Mouse (Mus musculus): ENCODE data around the gene H60b. TPM values are rescaled to one million over a fixed set of nuclear protein-coding genes. Genes with fewer than 3 reads are reported as not detected.
"Not testable (repeated sequence)": the region's sequence is repeated elsewhere in the genome, so short reads cannot be mapped to it uniquely, and the experiment has no call there.

The H60b gene
- total RNA-seq, 4 experiments from 2014 or later, result 0.37 to 0.59 (median 0.55) TPM; not detected in 1

DNA sequence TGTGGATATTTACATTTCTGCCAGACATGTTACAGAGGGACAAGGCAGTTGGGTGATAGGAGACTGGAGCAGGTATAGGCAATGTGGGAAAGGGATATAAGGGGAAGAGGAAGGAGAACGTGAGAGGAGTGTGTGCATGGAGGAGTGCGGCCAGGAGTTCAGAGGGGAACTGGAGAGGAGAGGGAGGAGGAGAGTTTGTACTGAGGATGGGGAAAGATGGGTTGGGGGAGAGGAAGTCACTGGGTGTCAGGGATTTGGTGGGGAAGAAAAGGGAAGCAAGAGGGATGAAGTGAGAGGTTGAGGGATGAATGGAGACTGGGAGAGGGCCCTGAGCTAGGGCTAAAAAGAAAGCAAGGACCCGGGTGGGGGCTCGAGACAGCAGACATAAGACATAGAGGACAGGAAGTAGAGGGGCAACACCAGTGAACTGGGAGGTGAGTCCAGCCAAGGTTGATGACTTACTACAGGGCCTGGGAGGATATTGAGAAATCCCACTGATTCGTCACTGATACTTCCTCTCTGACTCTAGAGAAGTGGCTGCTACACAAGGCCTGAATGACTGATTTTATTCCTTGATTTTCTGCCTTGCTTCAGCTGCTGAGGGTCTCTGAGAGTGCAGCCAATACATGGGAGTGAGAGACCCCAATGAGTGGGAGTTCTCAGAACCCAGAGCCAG, 7.1 kb downstream of the H60b start:
- not testable (repeated sequence) for DNase-seq (ENCODE audit: low spot score in 2 of 2)

DNA sequence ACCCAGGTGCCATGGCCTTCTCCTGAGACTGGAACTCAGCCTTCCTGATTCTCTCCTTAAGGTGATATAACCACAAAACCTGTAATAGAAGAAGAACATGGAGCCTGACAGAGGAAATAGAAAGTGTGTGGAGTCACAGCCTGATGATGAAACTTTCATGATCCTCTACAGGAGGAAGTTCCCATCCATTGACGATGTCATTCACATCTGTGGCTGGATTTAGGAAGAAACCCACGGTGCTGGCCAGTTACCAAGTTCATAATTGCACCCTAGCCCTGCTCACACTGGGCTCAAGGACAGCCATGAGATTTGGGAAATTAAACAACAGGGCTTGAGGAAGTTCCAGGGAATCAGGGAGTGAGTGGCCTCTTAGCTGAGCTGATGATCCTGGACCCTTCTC, 7.6 kb downstream of the H60b start:
- DNase-seq (ENCODE audit: low spot score in 2 of 2), result not testable (repeated sequence)

DNA sequence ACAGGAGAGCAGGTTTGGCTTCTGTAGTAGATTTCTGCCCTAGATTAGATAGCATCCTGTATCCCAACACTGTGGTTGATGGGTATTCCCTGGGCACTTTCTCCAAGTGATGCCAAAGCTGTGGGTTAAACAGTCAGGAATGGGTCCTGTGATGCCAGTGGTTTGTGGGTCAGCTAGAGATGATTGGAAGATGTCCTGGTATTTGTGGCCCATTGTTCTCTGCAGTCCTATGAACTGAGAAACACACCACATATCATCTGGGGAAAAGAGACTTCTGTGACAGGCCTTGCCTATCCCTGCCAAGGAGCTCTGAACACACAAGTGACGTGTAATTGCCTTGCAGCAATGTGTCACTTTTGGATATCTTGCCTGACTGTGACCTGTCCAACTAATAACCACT, 8.7 kb downstream of the H60b start:
- DNase-seq (ENCODE audit: low spot score in 2 of 2), result not testable (repeated sequence)

DNA sequence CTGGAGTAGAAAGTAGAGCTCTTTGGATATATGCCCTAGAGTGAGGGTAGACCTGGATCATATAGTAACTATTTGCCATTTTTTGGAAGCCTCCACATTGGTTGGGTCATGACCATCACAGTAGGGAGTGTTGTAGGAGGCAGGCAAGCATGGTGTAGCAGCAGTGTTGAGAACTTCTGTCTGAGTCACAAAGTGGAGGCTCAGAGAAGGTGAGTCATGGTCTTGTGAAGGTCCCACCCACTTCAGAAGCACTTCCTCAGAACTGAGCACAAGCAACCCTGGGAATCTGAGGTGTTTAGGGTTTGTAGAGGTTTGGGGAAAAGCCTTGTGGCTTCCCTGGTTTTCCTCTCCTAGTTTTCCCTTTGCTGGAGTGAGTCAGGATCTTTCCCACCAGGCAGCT, 10.7 kb downstream of the H60b start:
- not testable (repeated sequence) for DNase-seq (ENCODE audit: low spot score in 2 of 2)

DNA sequence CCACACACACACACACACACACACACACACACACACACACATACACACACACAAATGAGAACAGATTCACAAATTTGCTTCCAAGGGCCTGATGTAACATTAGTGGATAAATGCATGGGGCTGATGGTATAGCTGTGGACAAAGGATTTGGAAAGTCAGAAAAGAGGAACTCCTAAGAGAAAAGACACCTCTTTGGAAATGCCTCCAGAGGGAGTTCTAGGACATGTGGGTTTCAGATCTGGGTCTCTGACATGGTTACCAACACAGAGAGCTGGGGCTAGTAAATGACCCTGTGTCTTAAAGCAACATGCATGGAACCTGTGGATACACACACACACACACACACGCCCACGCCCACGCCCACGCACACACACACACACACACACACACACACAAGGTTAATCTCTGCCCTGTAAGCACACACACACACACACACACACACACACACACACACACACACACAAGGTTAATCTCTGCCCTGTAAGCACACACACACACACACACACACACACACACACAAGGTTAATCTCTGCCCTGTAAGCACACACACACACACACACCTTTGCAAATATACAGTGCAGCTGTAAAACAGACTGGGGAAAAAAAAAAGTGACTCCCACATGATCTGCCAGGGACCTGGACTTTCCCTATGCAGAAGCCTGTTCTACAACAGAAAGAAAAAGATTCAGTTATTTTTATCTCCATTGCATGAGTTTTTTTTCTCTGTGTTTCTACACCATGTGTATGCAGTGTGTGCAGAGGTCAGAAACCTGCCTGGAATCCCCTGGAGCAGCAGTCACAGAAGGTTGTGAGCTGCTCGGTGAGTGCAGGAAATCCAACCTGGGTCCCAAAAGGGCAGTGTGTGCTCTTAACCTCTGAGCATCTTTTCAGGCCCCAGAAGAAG, 14.3 kb downstream of the H60b start:
- DNase-seq (ENCODE audit: low spot score in 2 of 2), result not testable (repeated sequence)

DNA sequence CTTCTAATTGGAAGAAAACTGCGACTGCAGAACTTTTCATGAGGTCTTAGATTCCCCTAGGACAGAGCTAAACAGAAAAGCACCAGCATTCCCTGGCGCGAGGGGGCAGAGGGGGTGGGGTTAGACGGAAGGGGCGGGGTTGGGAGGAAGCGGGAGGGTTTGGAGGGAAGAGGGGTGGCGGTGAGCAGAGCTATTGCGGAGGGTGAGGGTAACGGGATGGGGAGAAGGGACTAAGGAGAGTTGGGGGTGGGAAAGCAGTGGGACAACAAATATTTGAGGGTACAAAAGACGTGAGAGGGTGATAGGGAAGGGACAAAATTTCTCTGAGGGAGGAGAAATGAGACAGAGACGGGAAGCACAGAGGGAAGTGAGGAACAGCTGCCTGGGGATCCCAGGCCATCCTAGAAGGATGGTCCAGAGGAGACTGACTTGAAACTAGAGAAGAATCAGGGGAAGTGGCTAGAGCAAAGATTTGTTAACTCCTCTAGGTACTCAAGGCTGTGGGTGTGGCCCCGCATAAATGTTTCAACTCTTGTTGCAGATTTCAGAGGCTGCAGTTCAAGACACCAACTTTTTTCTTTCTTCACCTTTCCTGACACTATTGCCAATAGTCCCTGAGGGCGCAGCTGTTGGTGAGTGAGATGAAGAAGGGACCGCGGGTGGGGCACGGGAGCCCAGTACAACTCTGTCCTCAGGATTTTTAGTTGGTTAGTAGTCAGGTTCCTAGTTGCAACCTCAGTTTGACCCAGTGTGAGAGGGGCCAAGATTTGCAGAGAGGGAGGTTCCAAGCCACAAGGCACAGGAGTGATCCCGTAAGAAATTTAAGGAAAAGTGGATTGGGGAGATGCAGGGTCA, 15.2 kb downstream of the H60b start:
- not testable (repeated sequence) for DNase-seq (ENCODE audit: low spot score in 2 of 2)

DNA sequence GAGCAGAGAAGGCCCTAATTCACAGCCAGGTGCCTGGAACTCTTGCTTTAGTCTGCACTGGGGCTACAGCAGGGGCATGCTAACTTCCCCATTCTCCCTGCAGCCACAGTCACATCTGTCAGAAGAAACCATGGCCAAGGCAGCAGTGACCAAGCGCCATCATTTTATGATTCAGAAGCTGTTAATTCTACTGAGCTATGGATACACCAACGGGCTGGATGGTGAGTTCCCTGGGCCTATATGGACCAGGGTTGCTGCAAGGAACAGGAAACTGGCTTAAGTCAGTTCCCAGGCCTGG, 15.8 kb downstream of the H60b start:
- DNase-seq (ENCODE audit: low spot score in 2 of 2), result not testable (repeated sequence)

DNA sequence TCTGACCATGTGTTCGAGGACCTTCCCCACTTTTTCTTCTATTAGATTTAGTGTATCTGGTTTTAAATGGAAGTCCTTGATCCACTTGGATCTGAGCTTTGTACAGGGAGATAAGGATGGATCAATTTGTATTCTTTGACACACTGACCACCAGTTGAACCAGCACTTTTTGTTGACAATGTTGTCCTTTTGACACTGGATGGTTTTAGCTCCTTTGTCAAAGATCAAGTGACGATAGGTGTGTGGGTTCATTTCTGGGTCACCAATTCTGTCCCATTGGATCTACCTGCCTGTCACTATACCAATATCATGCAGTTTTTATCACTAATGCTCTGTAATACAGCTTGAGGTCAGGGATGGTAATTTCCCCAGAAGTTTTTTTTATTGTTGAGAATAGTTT, 18.1 kb downstream of the H60b start:
- DNase-seq (ENCODE audit: low spot score in 2 of 2), result not testable (repeated sequence)

DNA sequence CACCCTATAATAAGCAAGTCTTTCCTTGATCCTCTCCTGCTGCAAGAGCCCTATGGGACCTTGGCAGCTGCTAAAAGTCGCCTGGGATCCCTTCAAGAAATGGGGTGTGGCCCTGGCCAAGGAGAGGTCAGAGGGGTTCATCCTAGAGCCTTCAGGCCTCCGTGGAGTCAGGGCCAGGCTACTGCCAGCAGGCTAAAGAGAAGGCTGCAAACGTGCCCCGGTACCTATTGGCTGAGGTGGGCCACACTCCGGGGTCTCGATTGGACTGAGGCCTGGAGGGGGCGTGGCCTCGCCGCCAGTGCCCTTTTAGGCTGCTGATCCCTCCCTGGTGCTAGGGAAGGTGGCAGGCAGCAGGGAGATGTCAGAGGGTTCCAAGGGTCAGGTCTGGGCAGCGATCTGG, 32.6 kb downstream of the H60b start:
- not testable (repeated sequence) for DNase-seq (ENCODE audit: low spot score in 2 of 2)

DNA sequence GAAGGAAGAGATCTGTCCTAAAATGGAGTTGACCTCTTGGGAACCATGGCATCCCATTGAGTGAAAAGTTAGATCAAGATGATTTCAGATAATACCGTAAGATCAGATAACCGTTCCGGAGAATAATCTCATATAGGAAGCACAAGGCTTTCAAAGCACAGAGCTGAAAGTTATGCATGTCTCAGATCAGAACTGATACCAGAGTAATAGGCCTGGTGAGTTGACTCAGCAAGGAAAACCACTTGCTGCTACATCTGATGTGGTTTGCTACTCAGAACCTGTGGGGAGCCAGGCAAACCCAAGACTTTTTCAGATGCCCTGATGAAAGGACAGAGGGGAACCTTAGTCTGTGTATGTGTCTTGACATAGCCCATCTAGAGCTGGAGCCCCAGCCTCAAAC, 43.0 kb downstream of the H60b start:
- DNase-seq (ENCODE audit: low spot score in 2 of 2), result not testable (repeated sequence)

DNA sequence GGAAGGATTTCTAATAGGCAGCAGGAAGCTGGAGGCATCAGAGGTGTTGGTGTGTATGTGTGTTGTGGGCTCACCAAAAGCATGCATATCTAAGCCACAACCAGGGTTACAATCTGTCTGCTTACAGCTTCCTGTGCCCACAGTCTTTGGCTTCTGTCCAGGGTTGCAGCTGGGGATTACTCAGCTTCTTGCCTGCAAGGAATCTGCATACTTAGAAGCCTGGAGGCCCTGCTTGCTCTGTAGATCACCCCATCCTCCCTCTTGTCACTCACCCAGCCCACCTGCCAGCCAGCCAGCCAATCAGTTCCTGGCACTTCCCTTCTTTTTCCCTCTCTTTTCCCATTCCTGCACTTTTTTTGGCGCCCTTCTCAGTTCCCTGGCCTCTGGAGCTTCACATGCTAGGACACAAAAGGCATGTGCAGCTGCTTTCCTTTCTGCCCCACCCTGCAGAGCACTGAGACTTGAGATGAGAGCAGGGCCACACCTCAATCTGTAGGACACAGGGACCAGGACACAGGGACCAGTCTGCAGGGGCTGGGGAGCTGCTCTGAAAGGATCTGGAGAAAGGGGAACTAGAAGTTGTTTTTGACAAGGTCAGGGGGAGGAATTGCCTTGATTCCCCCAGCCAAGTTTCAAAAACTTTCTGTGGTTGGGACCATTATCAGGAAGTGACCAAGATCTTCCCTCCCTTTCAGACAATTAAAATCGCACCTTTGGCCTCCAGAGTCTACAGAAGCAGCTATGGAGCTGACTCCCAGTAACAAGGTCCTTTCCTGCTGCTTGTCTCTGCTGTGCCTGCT, 44.6 kb downstream of the H60b start:
- DNase-seq (ENCODE audit: low spot score in 2 of 2), result peak in 1 of 2 experiments; percentile 7

DNA sequence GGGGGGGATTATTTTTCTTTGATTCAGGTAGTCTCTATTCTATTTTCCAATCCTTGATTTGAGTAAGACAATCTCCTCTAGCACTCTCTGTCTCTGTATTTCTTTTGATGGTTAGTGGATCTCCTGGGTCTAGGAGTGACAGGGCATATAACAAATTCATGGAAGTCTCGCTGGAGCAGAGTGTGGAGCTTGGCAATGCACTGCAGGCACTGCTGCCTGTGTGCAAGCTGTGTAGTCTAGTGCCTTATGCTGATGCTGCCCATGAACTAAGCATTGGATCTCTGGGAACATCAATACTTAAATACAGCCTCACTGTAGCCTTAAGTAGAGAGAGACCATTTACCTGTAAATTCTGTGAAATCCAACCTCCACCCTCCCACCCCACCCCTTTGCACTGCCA, 48.1 kb downstream of the H60b start:
- DNase-seq (ENCODE audit: low spot score in 2 of 2), result not testable (repeated sequence)

DNA sequence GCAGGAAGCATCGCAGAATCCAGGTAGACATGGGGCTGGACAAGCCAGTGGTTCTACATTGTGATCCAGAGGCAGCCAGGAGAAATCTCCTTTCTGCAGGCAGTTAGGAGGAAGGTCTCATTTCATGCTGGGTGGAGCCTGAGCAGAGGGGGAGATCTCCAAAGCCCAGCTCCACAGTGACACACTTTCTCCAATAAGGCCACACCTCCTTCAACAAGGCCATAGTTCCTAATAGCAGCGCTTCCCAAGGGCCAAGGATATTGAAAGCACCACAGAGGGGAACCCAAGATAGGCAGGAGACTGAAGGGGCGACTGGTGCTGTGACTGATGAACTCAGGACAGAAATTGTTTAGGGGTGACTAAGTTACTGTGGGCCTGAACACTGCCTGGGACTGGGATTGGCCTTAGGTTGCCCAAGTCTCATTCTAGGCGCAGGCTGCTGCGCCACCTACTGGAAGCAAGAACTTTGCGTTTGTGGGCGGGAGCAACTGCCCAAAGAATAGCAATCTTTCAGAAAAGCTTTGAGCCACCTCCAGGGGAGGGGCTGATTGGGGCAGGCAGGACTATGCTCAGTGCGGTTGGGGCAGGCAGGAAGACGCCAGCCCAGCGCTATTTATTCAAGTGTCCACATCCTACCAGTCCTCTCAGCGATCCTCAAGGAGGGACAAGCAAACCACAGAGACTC, 53.8 kb downstream of the H60b start:
- peak in 1 of 2 experiments; percentile 8 for DNase-seq (ENCODE audit: low spot score in 2 of 2)

DNA sequence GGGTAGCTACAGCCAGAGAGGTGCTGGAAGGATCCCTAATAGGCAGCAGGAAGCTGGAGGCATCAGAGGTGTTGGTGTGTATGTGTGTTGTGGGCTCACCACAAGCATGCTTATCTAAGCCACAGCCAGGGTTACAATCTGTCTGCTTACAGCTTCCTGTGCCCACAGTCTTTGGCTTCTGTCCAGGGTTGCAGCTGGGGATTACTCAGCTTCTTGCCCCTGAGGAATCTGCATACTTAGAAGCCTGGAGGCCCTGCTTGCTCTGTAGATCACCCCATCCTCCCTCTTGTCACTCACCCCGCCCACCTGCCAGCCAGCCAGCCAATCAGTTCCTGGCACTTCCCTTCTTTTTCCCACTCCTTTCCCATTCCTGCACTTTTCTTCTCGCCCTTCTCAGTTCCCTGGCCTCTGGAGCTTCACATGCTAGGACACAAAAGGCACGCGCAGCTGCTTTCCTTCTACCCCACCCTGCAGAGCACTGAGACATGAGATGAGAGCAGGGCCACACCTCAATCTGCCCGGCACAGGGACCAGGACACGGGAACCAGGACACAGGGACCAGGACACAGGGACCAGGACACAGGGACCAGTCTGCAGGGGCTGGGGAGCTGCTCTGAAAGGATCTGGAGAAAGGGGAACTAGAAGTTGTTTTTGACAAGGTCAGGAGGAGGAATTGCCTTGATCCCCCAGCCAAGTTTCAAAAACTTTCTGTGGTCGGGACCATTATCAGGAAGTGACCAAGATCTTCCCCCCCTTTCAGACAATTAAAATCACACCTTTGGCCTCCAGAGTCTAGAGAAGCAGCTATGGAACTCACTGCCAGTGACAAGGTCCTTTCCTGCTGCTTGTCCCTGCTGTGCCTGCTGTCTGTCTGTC, 65.3 kb downstream of the H60b start:
- DNase-seq (ENCODE audit: low spot score in 2 of 2), result peak in 1 of 2 experiments; percentile 18

DNA sequence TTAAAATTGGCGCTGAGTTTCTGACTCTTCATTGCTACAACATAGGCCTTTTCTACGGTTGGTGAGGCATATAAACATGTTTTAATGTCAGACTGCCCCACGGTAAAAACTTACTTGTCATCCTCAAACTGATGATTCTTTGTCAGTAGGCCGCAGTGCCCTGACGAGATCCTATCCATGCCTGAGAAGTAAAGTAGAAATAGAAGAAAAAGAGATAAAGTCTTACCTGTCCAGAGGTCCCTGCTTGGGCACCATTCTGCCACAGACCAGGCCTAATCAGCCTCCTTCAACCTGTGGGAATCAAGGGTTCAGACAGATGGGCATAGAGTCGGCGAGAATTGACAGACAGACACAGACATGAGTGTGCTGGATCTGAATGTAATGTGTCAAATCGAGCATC, 106.7 kb downstream of the H60b start:
- no peak for DNase-seq (ENCODE audit: low spot score in 2 of 2)

DNA sequence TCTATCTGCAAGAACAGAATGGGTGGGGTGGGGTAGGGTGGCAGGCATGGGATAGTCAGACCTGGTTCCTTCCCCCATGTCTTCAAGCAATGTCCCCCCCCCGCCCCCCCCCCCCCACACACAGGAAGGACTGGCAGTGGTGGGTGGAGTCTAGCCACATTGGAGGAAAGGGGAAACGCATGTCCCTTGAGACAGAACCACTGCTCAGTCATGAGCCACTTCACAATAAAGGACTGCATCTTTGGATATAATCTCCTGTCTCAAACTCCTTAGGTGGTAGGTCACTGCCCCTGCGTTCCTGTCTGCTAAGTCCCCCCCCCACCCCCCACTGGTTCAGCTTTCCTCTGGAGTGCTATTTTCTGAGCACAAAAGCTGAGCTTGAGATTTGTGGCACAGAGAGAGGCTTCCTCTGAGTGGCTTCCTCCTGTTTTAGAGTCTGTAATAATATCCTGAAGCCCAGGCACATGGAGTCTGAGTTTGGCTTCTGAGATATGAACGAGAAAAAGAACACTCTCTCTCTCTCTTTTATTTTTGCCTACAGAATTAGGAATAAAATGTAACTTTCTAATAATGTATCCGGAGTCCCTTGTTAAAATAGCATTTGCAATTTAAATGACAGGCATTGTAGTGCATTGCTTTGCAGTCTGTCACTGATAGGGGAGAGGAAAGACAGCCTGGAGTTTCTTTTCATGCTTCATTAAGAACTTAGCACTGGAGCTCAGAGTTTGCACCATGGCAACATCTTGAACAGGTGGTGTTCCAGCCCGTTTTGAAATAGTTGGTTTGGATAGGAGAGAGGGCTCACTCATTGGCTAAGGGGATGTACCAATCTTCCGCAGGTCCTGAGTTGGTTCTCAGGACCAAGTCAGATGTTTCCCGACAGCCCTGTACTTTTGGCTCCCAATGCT, 112.7 kb downstream of the H60b start:
- DNase-seq (ENCODE audit: low spot score in 2 of 2), result not testable (repeated sequence)

DNA sequence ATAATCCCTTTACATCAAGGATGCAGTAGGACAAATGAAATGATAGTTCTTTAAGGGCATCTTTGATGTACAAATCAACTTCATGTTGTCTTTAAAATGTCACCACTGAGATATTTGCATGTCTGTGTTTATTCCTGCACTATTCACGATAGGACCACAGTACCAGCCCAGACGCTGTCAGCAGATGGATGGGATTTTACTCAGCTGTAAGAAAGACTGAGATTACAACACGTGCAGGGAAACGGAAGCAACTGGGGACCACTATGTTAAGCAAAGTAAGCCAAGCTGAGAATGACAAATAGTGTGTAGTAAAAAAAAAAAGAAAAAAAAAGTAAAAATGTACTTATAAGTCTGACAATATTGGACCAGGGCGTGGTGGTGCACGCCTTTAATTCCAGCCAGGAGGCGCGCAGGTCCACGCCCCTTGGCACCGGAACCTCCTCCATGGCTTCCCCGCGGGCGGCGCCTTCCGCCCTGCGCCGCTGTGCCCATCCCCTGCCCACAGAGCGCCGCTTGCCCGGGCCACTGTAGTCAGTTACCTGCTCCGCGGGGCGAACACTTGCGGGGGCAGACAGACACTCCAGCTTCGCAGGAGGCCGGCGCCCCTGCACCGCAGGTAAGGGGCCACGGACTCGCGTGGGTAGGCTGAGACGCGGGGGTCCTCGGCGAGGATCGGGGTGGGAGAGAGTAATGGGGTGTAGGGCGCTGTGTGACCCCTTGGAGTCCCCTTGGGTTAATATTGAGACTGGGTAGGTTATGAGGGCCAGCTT, 114.7 kb downstream of the H60b start:
- not testable (repeated sequence) for DNase-seq (ENCODE audit: low spot score in 2 of 2)
